Mouse (Mus musculus): ENCODE measurements around the gene Etnk1. TPM values are rescaled to one million over a fixed set of nuclear protein-coding genes. Genes with fewer than 3 reads are reported as not detected.
"Not testable (repeated sequence)": the region's sequence is repeated elsewhere in the genome, so short reads cannot be mapped to it uniquely, and the experiment has no call there.

Gene Etnk1
- total RNA-seq (2022): 10 to 100 TPM; 26.4 to 29.2 (median 27.7) TPM

DNA sequence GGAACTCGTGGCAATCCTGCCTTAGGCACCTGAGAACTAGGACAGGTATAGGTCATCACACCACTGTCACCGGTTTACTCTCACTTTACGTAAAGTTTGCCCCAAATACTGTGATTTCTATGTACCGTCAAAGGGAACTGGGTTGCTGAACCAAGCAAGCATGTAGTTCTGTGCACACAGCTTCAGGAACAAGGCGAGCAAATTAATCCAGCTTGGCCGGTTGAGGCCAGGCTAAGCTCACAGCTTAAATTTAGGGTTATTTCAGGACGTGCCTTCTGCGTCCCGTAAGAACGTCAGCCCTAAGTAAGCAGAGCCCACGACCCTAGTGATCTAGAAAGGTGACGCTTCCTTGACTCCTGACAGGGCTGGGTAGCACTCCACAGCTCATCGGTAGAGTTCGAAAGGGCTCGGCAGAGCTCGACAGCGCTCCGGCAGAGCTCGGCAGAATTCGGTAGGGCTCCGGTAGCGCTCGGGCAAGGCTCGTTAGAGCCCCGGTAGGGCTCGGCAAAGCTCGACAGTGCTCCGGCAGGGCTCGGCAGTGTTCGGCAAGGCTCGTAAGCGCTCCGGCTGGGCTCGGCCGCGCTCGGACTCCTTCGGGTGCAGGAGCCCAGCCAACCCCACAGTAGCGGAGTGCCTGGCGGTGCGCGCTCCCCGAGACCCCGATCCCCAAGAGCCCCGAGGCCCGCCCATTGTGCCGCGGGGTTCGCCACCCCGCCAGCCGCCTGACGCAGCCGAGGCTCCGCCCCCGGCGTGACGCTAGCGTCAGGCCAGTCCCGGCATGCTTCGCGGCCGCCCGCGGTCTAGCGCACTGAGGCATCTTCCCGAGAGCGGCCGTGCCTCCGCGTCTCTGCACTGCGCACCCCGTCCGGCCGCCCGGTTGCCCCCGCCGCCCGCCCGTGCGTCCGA lies at the start of gene Etnk1:
Etnk1 (plus strand) TSS at position 770 of the 906 bp plus-strand sequence.
- peak; percentile 93 for DNase-seq (ENCODE audit: low spot score)

DNA sequence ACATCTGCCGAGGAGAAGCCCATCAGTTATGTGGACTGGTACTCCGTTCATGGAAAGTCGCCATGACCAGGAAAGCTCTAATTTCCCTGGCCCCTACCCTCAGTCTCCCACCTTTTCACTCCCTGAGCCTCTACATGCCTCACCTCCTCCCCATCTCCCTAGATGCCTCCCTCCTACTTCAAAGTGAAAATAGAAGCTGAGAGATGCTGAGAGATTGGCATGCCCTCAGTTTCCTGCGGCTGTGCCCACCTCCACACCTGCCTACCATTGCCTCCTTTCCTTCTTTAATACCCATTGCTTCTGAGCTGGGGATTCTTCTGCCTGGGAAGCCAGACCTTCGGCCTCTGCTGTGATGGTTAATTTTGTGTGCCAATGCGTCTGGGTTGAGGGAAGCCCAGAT lies 47.7 kb upstream of the Etnk1 start:
- DNase-seq (ENCODE audit: low spot score): no peak

DNA sequence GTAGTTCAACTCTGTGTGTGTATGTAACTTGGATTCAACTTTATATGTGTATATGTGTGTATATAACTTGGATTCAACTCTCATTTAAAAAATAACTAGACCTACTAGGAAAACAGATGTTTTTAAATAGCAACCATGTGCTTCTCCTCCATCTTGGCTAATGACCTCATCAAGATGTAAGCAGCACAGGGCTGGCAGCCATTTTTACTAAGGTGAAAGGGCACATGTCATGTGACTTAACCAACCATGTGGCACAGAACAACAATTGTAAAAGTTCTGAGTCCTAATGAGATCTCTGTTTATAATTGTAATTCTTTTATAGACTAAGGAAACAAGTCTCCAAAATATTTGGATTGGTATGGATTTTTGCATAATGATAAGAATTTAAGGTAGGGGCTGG lies 41.3 kb upstream of the Etnk1 start:
- DNase-seq (ENCODE audit: low spot score): no peak

DNA sequence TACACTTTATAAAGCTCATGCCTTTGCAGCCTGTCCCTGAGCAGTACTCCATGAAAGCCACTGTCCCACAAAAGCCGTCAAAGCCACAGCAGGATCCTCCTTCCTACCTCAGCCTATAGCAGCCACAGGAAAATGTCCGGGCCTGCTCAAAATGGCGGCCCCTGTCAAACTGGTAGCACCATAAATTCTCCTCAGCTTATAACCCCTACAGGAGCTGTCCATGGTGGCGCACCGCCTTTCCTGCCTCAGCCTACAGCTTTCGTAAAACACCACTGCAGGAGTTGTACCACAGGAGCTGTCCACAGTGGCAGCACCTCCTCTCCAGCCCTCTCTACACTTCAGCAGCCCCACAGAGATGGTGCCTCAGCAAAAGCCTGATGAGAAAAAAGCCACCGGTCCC lies 37.6 kb upstream of the Etnk1 start:
- no peak for DNase-seq (ENCODE audit: low spot score)

DNA sequence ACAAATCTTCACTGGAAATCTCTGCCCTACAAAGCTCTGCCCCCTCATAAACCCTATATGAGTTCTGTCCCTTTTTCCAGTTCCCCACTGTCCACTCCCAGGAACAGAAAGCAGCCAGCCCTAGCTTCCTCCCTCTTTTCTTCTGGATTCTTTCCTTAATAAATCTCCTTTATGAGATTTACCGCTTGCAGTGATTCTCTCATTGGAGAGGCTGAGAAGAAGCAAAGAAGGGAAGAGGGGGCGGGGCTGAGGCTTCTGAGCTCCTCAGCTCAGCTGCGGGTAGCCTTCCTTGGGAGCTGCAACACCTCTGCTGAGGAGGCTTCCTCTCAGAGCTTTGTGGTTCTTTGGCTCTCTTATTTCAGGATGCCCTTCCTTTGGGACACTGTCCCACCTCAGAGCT lies 37.1 kb upstream of the Etnk1 start:
- DNase-seq (ENCODE audit: low spot score): no peak

DNA sequence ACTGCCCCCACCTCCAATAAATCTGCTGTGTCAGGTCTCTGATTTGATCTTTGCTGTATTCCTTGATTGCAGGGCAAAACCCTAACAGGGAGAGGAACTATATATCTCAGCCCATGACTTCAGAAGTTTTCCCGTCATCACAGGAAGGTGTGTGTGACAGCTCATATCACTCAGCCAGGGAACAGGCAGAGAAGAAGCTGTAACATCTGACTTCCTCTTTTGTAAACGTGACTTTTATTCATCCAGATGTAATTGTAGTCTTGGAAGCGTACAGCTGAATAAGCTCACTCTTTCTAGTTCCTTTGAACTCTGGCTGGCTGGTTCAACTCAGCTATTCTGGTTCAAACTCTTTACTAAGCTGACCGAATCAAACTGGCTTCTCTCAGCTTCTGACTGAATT lies 36.6 kb upstream of the Etnk1 start:
- no peak for DNase-seq (ENCODE audit: low spot score)

DNA sequence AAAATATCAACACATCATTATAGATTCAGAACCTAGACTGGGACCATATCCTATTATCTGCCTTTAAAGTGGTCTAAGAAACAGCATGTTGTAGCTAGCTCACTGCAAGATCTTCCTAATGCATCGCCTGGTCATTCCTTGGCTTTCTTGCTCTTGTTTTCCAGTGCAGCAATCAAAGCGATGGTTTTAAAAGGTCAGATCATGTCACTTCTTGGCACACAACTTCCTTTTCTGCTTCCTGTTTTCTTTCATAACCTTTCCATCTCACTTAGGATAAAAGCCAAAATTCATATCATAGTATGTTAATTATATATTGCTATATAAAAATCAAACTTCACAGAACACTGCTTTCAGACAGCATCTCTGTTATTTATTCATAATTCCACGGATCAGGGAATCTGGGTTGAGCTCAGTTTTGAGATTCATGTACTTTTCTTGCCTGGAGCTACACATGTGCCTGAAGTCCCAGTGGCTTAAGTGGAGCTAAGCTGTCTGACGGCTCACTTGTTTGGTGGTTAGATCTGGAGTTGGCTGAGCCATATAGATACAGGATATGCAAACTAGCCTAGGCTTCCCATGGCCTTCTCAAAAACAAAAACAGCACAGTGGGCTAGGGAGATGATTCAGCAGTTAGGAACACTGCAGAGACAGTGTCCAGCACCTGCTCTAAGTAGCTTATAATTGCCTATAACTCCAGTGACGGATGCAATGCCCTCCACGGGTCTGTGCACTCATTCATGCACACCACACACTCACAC lies 34.9 kb upstream of the Etnk1 start:
- no peak for DNase-seq (ENCODE audit: low spot score)

DNA sequence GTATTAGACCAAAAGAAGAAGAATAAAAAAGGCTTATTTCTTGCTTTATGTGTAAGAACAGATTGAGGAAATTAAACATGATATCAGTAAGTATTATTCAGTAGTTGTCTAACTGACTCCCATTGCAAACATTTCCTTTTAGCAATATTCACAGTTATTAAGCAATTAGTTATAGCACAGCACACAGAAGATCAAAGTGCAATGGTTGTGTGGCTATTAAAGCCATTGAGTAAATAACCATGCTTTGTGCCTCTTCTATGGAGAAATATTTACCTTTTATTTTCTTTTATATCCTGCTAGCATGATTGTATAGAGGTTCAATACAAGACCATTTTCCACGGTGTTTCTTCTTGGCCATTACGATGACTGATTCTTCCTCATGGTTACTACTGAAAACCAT lies 33.9 kb upstream of the Etnk1 start:
- DNase-seq (ENCODE audit: low spot score): no peak

DNA sequence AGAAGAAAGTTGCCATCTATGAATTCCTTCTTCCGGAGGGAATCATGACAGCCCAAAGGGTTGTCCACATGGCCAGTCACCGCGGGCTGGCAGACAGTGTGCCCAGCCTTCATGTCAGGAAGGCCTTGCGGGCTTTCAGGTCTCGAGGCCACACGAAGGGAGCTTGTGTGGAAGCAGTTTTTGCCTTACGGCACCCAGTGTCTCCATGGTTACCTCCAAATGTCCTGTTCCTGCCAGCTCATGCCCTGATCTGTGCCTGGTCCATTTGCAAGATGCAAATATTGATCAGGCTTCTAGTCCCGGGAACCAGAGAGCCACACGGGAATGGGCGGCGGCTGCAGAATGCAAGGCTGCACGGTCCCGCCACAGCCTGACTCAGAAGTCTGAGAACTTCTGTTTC lies 31.9 kb upstream of the Etnk1 start:
- DNase-seq (ENCODE audit: low spot score): no peak

DNA sequence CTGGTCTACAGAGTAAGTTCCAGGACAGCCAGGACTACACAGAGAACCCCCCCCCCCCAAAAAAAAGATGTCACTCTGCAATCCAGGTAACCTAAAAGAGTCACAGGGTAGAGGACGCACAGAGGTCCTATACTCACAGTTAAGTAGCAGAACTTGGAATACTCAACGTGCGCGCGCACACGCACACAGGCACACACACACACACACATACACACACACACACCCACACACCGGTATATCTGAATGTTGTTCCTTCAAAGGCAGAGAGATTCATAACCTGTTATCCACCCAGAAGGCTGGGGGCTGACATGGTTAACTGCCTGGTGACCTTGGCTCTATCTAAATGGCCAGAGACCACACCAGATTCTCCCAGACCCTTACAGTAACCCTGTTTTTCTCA lies 30.3 kb upstream of the Etnk1 start:
- DNase-seq (ENCODE audit: low spot score): no peak

DNA sequence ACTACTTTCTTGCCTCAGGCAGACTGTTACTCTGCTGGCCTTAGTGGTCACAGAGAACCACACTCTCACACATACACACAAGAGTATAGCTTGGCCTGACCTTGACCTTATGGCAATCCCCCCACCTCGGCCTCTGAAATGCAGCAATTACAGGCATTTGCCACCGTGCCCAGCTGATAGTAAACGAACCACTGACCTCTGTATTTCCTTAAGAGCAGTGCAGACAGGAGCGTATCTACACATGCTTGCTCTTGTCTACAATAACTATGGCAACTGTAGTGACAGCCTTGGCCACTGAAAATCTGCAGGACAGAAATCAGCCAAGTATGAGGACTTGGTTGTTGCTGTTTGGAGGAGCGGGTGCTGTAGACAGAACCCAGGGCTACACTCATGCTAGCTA lies 29.7 kb upstream of the Etnk1 start:
- DNase-seq (ENCODE audit: low spot score): no peak

DNA sequence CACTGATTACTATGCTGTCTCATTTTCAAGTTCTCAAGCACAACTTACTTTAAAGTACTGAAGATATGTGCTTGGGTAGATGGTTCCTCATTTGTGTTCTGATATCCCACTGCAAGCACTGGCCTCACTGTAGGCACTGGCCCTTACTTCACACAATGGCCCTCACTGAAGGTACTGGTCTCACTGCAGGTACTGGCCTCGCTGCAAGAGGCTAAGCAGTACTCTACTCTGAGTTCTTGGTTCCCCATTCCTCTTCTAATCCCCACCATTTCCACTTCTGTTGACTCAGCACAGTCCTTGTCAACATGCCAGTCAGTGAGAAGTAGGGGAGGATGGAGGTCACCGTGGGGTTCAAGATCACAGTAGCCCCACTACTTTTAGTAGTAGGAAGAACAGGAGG lies 27.6 kb upstream of the Etnk1 start:
- no peak for DNase-seq (ENCODE audit: low spot score)

DNA sequence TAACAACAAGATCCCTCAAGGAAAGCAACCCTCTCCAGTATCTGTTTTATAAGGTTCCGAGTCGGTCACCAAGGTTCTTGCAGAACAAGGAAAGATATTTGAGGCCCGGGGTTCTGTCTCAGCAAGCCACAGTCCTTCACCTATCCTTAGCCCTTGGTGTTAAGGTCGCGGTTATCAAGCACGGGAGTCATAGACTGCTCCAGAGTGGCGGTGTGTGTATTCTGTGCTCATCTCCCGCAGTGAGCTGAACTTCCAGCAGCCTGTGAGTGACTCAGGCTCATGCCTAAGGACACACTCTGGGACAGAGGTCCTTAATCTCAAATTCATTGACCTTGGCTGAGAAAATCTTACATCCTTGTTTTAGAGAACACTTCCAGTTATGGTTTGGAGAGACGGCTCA lies 26.1 kb upstream of the Etnk1 start:
- no peak for DNase-seq (ENCODE audit: low spot score)

DNA sequence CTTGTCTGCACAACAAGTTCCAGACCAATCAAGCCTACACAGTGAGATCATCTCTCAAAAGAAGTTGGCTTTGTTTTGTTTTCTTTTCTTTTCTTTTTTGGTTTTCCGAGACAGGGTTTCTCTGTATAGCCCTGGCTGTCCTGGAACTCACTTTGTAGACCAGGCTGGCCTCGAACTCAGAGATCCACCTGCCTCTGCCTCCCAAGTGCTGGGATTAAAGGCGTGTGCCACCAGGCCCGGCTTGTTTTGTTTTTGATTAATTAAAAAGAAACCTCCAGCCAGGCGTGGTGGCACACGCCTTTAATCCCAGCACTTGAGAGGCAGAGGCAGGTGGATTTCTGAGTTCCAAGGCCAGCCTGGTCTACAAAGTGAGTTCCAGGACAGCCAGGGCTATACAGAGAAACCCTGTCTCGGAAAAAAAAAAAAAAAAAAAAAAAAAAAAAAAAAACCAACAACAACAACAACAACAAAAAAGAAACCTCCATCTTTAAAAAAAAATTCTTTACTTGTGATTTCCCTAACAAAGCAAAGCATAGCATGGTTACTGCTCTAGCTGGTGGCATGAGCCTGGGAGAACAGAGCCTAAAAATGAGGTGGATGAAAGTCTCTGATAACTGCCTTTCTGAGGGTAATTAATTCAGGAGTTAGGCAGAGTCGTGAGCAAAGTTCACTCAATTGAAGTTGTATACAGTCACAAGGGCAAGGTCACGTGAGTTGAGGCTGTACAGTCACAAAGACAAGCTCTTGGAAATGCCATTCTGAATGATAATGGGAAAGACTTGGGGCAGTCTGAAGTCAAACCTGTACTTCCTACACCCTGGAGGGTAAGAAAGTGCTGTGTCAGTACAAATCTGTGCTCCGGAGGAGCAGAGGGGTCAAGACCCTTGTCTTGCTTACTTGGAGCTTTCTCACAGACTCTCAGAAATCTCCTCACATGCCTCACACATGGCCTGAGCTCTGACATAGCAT lies 25.1 kb upstream of the Etnk1 start:
- DNase-seq (ENCODE audit: low spot score): not testable (repeated sequence)

DNA sequence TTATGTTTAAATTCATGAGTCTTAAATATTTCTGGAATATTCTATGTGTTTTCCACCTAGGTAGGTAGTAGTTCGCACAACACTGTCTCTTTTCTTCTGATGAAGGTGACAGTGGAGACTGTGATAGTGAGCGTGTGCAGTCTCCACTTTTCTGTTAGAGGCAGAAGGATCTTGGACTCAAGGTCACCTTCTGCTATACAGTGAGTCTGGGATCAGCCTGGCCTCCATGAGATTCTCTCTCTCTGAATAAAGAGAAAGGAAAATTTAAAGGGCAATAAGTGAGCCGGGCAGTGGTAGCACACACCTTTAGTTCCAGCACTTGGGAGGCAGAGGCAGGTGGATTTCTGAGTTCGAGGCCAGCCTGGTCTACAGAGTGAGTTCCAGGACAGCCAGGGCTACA lies 24.2 kb upstream of the Etnk1 start:
- DNase-seq (ENCODE audit: low spot score): no peak

DNA sequence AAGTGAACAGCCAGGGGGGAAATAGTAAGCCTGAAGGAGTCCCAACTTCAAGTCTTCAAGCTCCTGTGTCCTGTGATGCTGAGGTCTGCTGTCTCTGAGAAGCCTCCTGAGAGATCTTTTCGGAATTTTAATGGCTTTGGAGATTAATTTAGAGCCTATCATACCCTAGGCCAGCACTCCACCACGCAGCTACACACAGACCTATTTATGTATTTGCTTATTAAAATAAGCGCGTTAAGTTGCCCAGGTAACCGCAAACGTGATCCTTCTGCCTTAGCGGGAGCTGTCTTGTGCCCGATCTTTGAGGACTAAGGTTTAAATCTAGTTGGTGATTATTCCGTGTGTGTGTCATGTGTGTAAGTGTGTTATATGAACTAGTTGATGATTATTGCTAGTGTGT lies 23.7 kb upstream of the Etnk1 start:
- no peak for DNase-seq (ENCODE audit: low spot score)

DNA sequence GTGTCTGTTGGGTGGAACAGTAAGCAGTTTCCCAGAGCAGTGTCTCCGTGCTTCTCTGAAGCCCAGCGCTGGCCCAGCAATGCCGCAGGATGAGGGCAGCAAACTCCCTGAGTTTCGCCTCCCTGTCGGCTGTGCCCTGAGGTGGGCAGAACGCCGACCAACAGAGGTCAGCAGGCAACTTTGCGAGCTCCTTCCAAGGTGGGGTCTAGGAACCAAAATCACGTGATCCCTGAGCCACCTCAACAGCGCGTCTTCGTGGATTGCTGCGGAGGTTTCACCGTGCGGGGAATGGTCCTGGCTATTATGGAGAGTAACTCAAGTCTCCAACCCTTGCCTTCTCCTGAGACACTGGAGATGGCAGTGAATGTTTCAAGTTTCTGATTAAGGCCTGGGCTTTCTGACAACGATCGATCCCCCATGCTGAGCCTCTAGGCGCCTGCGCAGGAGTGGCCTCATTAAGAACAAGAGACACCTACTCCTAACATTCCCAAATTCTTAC lies 23.2 kb upstream of the Etnk1 start:
- DNase-seq (ENCODE audit: low spot score): no peak

DNA sequence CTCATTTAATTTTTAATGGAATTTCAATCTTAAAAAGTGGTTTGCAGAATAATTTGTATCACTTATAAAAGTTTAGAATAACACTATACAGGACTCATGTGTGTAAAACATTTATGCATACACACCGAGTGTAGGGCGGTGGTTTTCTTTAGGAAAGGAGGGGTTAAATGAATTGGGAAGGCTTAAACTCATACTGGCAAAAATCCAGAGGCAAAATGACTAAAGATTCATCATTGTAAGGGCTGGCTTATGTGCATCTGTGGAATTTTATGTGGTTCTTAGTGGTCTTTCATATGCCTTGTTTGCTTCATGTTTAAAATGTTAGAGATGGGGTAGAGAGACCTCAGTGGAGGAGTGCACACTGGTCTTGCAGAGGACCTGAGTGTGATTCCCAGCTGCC lies 22.5 kb upstream of the Etnk1 start:
- DNase-seq (ENCODE audit: low spot score): no peak

DNA sequence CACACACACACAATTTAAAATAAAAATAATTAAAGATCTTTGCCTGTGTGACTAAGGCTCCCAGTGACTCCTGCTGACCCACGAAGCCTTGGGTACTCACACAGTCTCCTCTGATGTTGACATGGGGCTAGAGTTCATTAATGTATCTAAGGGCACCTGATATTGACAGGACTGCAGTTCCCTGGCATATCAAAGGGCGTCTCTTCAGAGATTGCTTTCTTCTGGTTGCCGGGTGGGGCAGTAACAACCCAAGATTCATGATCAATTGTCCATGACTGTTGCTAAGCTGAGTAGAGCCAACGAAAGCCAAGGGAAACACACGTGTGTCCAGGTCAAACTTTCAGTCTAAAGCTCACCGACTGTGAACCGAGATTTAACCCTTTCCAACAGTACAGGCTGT lies 22.0 kb upstream of the Etnk1 start:
- DNase-seq (ENCODE audit: low spot score): no peak

DNA sequence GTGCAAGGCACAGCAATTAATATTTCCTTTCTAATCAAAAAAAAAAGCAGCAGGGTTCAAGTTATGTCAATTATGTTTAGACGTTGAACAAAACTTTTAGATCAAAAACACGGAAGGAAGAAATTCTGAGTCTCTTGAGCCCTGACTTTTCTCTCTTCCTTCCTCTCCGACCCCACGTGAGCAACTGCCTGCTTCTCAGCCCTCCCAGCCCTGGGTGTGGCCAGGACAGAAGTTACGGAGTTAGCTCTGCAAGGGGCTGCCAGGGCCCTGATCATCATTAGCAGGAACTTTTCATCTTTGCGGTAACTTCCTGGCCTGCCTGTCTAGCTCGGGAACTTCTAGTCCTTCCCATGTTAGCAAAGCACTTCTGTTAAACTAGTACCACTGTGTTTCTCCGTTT lies 20.3 kb upstream of the Etnk1 start:
- peak; percentile 51 for DNase-seq (ENCODE audit: low spot score)

DNA sequence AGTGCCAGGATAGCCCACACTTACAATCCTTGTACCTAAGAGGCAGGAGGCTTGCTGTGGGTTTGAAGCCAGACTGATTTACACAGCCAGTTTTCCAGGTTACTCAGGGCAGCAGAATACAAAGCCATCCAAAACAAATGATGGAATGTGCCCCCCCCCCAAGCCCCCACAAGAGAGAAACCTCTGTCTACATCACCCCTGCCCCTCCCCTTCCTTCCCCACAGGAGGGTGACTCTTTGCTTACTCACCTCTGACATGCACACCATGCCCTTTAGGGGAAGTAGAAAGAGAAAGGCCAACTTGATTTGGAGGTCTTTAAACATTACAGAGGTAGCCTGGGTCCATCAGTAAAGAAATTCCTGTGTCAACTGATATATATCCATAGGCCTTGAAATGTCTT lies 18.2 kb upstream of the Etnk1 start:
- DNase-seq (ENCODE audit: low spot score): no peak

Data from heart, adult 8-10 months (tissue).